Mouse (Mus musculus) layer of hippocampus, adult 2 months (tissue): ENCODE measurements around the gene Hif3a. TPM values are rescaled to one million over a fixed set of nuclear protein-coding genes. Genes with fewer than 3 reads are reported as not detected.

Experiments used
- DNase-seq, 2 experiments: peaks; one replicate each; pipeline ENCODE4 v3.0.0; 2022; ENCODE audit warnings: low spot score in 2 of 2
- H3K27ac ChIP-seq: fragments of 200-600 bp; 2 replicates; pipeline ENCODE4 v1.8.1; 2022
- H3K4me3 ChIP-seq: fragments of 200-600 bp; 2 replicates; pipeline ENCODE4 v1.8.1; 2022; ENCODE audit warnings: mild to moderate bottlenecking
- CTCF ChIP-seq: fragments of 200-600 bp; conservative IDR thresholded peaks from 2 replicates; pipeline ENCODE4 v1.8.1; 2022; ENCODE audit warnings: antibody characterized with exemption, mild to moderate bottlenecking, moderate library complexity
- total RNA-seq, 2 experiments: library from RNA; stranded (reverse); gene quantifications; 2 replicates each; pipeline ENCODE4 v1.2.3; 2021

Gene Hif3a
- total RNA-seq, 2 experiments from 2014 or later, result 16.0 to 16.6 TPM

- no peak overlapping the region for H3K4me3 ChIP-seq
- H3K27ac ChIP-seq, result no peak overlapping the region
- no peak for TF ChIP-seq CTCF
- no peak for DNase-seq
Observed at GRCm38 (mm10) chr7:17065620-17066019, 3.4 kb upstream of the Hif3a start.

- TF ChIP-seq CTCF, result no peak
- peak overlapping the region; percentile 94; the same call in 1 of the 2 replicates for H3K27ac ChIP-seq
- H3K4me3 ChIP-seq, result peak overlapping the region; percentile 47
- no peak for DNase-seq
Observed at GRCm38 (mm10) chr7:17062845-17063244, 618 bp upstream of the Hif3a start.

- Histone ChIP-seq H3K4me3 (peak overlapping the region; percentile 47), H3K27ac (peak overlapping the region; percentile 94)
- peak in 1 of 2 experiments; percentile 37 for DNase-seq
- TF ChIP-seq CTCF, result peak; percentile 68
Observed at GRCm38 (mm10) chr7:17060782-17061605, 1.2 kb downstream of the Hif3a start.

DNA sequence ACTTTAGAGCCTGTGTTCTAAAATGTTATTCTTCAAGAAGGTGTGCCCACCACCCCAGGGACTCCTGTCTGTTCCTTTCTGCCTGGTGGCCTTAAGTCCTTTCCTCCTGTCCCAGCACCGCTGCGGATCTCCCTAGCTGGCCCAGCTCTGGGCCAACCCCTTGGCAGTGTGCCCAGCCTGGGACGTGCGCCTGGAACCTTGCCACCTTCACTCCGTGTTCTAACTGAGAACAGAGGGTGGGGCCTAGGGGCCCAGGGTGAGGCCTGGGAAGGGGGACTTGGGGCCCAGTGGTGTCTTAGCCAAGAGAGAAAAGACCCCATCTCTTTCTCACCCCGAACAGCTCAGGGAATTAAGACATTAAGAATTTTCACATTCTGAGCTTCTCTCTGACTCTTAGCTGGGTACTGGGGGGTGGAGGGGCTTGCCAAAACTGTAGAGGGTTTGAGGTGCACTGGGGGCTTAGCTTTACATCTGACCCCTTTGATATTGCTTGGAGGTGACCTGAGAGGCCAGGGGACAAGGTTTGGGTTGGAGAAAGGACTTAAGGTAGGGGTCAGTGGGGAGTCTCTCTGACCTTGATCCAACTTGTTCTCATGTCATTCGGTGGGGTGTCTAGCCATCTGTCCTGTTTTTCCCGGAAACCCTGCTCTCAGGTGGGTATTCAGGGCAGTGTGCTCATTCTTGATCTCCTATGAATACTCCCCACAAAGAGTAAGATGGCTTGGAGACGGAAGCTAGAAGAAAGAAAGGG is 2.0 kb downstream of the Hif3a start:
- H3K27ac ChIP-seq, result peak overlapping the region; percentile 94
- peak; percentile 84 to 94 for DNase-seq
- peak overlapping the region; percentile 42 for H3K4me3 ChIP-seq
- no peak for TF ChIP-seq CTCF

GRCm38 (mm10) chr7:17059463-17059844 is 2.8 kb downstream of the Hif3a start:
- Histone ChIP-seq H3K4me3 (no peak overlapping the region), H3K27ac (peak overlapping the region; percentile 94)
- DNase-seq, result no peak
- TF ChIP-seq CTCF, result no peak

DNA sequence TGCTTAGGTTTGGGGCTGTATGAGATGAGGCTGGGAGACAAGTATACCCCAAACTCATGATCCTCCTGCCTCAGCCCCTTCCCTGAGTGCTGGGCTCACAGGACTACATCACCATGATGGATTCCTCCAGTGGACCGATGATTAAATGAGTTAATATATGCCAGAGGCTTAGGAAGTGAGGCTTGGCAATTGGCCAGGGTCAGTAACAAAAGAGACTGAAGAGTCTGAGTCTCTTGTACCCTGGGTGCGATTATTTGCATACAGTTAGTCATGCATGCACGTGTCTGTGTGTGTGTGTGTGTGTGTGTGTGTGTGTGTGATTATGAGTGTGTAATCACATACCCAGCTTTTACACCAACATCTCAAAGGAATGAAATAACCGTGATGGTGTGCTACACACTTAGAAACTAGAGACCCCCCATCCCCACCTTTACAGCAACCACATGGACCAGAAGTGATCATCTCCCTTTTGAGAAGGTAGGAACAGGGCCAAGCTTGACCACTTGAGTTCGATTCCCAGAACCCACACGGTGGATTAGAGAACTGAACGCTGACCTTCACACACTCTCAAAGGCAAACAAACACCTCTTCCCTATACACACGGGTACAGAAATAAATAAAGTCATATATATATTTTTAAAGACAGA is 3.3 kb downstream of the Hif3a start:
- Histone ChIP-seq H3K4me3 (no peak overlapping the region; the same call in 1 of the 2 replicates), H3K27ac (peak overlapping the region; percentile 94)
- no peak for DNase-seq
- no peak for TF ChIP-seq CTCF

GRCm38 (mm10) chr7:17058071-17058689 is 4.0 kb downstream of the Hif3a start:
- peak overlapping the region; percentile 94 for H3K27ac ChIP-seq
- DNase-seq, result peak; percentile 63
- TF ChIP-seq CTCF, result peak; percentile 60
- peak overlapping the region; percentile 2; the same call in 1 of the 2 replicates for H3K4me3 ChIP-seq

DNA sequence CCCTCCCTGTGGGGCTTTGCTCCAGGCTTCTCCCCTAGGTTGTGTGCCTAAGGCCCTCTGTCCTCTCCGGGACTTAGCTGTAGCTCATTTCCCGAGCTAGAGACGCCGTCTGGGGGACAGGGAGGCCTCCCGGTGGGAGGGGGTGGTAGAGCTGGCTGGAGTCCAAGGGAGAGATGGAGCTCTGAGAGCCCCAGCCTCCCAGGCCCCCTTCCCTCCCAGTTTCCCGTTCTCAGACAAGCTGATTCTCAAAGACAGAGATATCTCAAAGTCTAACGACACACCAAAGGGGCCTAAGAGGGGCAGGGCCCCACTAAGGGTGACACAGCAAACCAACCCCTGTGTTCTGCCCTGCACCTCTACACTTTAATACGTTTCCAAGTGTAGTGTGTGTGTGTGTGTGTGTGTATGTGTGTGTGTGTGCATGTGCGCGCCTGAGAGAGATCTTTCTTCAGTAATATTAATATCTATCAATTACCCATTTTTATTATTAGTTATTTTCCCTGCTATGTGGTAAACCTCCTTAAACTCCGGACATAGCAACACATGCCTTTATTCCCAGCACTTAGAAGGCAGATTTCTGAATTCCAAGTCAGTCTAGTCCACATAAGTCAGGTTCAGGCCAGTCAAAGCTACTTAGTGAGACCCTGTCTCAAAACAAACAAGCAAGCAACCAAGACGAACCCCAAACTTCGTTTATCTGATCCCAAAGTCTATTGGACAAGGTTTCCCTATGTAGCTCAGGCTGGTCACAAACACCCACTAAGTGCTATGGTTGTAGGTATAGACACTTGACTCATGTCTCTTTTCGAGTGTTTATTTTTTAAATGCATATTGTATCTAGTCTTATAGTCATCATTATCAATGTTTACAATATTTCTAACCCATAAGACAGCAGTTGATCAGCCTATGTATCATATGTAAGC is 5.4 kb downstream of the Hif3a start:
- Histone ChIP-seq H3K27ac (peak overlapping the region; percentile 94), H3K4me3 (peak overlapping the region; percentile 76)
- peak in 1 of 2 experiments; percentile 44 for DNase-seq
- TF ChIP-seq CTCF, result no peak

DNA sequence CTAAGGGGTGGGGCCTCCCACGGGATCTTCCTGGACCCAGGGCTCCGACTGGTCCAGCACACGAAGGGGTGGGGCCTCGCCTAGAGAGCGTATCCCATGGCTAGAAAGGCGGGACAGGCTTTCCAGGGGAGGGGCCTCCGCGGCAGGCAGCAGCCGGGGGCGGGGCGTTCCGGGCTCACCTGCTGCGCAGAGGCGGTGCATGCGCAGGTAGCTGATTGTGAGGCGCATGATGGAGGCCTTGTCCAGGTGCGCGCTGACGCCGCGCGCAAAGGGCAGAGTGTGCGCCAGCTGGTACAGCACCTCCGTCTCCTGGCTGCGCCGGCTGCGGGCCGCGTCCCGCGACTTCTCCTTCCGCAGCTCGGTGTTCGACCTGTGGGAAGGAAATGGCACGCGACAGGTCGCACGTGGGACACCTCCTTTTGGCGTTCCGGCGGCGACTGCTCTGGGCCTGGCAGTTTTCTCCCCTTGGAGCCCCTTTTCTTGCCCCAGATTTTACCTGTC is 6.1 kb downstream of the Hif3a start:
- peak; percentile 90 to 94 for DNase-seq
- no peak for TF ChIP-seq CTCF
- H3K4me3 ChIP-seq, result peak overlapping the region; percentile 76
- H3K27ac ChIP-seq, result peak overlapping the region; percentile 94

DNA sequence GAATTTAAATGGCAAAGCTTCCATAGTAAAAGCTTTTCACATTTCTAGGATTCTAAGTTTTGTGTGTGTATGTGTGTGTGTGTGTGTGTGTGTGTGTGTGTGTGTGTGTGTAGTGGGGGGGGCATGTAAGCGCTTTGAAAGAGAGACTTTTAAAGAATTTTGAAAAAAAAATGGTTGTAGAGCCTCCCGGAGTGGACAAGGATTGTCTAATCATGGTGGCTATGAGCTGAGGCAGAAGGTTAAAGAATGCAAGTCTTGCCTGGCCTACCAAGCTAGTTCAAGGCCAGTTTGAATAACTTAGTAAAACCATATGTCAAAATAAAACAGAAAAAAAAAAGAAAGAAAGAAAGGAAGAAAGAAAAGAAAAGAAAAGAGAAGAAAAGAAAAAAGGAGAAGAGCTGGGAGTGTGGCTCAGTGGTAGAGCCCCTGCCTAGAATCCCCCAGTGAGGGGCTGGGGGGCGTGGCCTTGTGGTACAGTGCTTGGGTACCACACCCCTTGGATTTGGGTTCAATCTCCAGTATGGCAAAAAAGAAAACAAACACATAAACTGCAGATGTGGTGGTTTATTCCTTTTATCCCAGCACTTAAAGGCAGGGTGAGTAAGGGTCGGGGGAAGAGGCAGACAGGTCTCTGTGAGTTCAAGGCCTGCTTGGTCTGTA is 6.8 kb downstream of the Hif3a start:
- H3K4me3 ChIP-seq, result peak overlapping the region; percentile 76
- peak overlapping the region; percentile 94; the same call in 1 of the 2 replicates for H3K27ac ChIP-seq
- TF ChIP-seq CTCF, result no peak
- no peak for DNase-seq
